Mouse (Mus musculus) megakaryocyte, embryonic 14.5 days (primary cell): ENCODE measurements at regions not wholly inside any gene's neighbourhood (a gene's known extent, or its start where the extent isn't known, plus 50 kb on each side); places are given as distances from the start of the nearest gene placed in this dataset.

Source experiments
- FLI1 ChIP-seq: IDR thresholded peaks from 2 replicates; pipeline ENCODE4 v1.6.1; 2012; ENCODE audit warnings: low read length, inconsistent platforms, mixed read lengths
- GATA1 ChIP-seq: IDR thresholded peaks from 3 replicates; pipeline ENCODE4 v1.6.1; 2012; ENCODE audit warnings: mixed read lengths, low read length, inconsistent platforms, borderline replicate concordance

- TF ChIP-seq GATA1 (no peak), FLI1 (no peak)
Observed at GRCm38 (mm10) chr8:31638417-31638816, 1790.1 kb upstream of the 5930422O12Rik start.
